Mouse (Mus musculus) CH12.LX (cell line): ENCODE results near the gene Dlx4. TPM values are rescaled to one million over a fixed set of nuclear protein-coding genes. Genes with fewer than 3 reads are reported as not detected.

Experiments
- DNase-seq: peaks from one replicate; pipeline ENCODE4 v3.0.0-alpha.2; 2013; ENCODE audit errors: extremely low read depth
- H3K27ac ChIP-seq: 2 replicates; pipeline ENCODE4 v1.5.1; 2012; ENCODE audit warnings: low read depth, mild to moderate bottlenecking, control low read depth, moderate library complexity; ENCODE audit not compliant: insufficient read depth
- H3K27me3 ChIP-seq: replicated peaks from 2 replicates; pipeline ENCODE3; 2012; ENCODE audit warnings: inconsistent platforms
- H3K36me3 ChIP-seq, 2 experiments: replicated peaks in 1 of 2; 2 replicates each; pipeline versions ENCODE3 to v1.6.1; 2012; ENCODE audit warnings: inconsistent platforms in 1 of 2, low read length in 1 of 2, mild to moderate bottlenecking in 1 of 2, mixed read lengths in 1 of 2, moderate library complexity in 1 of 2; ENCODE audit not compliant: control insufficient read depth in 1 of 2, insufficient read depth in 1 of 2
- H3K4me1 ChIP-seq, 2 experiments: 2 replicates each; pipeline ENCODE4 v1.6.1; 2012; ENCODE audit warnings: inconsistent platforms in 1 of 2, moderate library complexity in 1 of 2; ENCODE audit not compliant: insufficient read depth in 2 of 2, control insufficient read depth in 1 of 2
- H3K4me2 ChIP-seq: 2 replicates; pipeline ENCODE4 v1.6.1; 2012; ENCODE audit warnings: low read depth, mild to moderate bottlenecking, control low read depth; ENCODE audit not compliant: poor library complexity, insufficient read depth, severe bottlenecking
- H3K4me3 ChIP-seq, 3 experiments: fragments of 150-350 bp in 1 of 3; sonication (generic) in 1 of 3; replicated peaks in 1 of 3; 2 replicates each; pipeline versions ENCODE3 to v1.5.1; 2011 to 2012; ENCODE audit warnings: low read depth in 2 of 3, low read length in 2 of 3, mild to moderate bottlenecking in 2 of 3, moderate library complexity in 2 of 3, control low read depth in 1 of 3, improper control_type of control experiment in 1 of 3, inconsistent platforms in 1 of 3, mixed read lengths in 1 of 3; ENCODE audit not compliant: poor library complexity in 1 of 3
- H3K79me2 ChIP-seq: replicated peaks from 2 replicates; pipeline ENCODE4 v1.6.1; 2012; ENCODE audit warnings: mild to moderate bottlenecking, moderate library complexity; ENCODE audit not compliant: control insufficient read depth, poor library complexity, insufficient read depth, severe bottlenecking; ENCODE audit errors: extremely low read depth
- H3K9ac ChIP-seq: 2 replicates; pipeline ENCODE4 v1.6.1; 2012; ENCODE audit warnings: low read depth, mild to moderate bottlenecking, control low read depth, moderate library complexity; ENCODE audit not compliant: insufficient read depth
- H3K9me3 ChIP-seq: replicated peaks from 2 replicates; pipeline ENCODE3; 2012; ENCODE audit warnings: low read length, inconsistent platforms, mixed read lengths
- BHLHE40 ChIP-seq: IDR thresholded peaks from 2 replicates; pipeline ENCODE4 v1.6.1; 2011; ENCODE audit warnings: mild to moderate bottlenecking, low read depth, low read length, improper control_type of control experiment
- CHD1 ChIP-seq: IDR thresholded peaks from 2 replicates; pipeline ENCODE4 v1.6.1; 2012; ENCODE audit warnings: low read depth, low read length, improper control_type of control experiment, inconsistent platforms
- CHD2 ChIP-seq: IDR thresholded peaks from 2 replicates; pipeline ENCODE4 v1.6.1; 2011; ENCODE audit warnings: low read length, improper control_type of control experiment
- CTCF ChIP-seq, 2 experiments: IDR thresholded peaks in 1 of 2; conservative IDR thresholded peaks in 1 of 2; 2 replicates each; pipeline ENCODE4 v1.5.1; 2011 to 2012; ENCODE audit warnings: low read depth in 2 of 2, low read length in 2 of 2, improper control_type of control experiment in 1 of 2, inconsistent platforms in 1 of 2, mild to moderate bottlenecking in 1 of 2, moderate library complexity in 1 of 2
- E2F4 ChIP-seq: IDR thresholded peaks from 2 replicates; pipeline ENCODE4 v1.6.1; 2011; ENCODE audit warnings: low read depth, low read length, improper control_type of control experiment; ENCODE audit not compliant: insufficient replicate concordance
- ELF1 ChIP-seq: IDR thresholded peaks from 2 replicates; pipeline ENCODE4 v1.6.1; 2014; ENCODE audit warnings: low read depth, mild to moderate bottlenecking, inconsistent platforms, low read length, improper control_type of control experiment
- EP300 ChIP-seq: IDR thresholded peaks from 2 replicates; pipeline ENCODE4 v1.6.1; 2011; ENCODE audit warnings: low read length, improper control_type of control experiment
- ETS1 ChIP-seq: conservative IDR thresholded peaks from 2 replicates; pipeline ENCODE4 v1.6.1; 2012; ENCODE audit warnings: low read depth, mild to moderate bottlenecking, inconsistent platforms, low read length, improper control_type of control experiment, moderate library complexity
- GABPA ChIP-seq: IDR thresholded peaks from 2 replicates; pipeline ENCODE4 v1.6.1; 2012; ENCODE audit warnings: low read depth, low read length, improper control_type of control experiment, inconsistent platforms; ENCODE audit not compliant: insufficient replicate concordance
- HCFC1 ChIP-seq: IDR thresholded peaks from 2 replicates; pipeline ENCODE4 v1.6.1; 2012; ENCODE audit warnings: low read depth, mild to moderate bottlenecking, inconsistent platforms, low read length, improper control_type of control experiment
- IRF4 ChIP-seq: IDR thresholded peaks from 2 replicates; pipeline ENCODE4 v1.6.1; 2014; ENCODE audit warnings: low read depth, mild to moderate bottlenecking, inconsistent platforms, low read length, improper control_type of control experiment
- JUN ChIP-seq: IDR thresholded peaks from 2 replicates; pipeline ENCODE4 v1.6.1; 2011; ENCODE audit warnings: low read depth, mild to moderate bottlenecking, low read length, improper control_type of control experiment, moderate library complexity; ENCODE audit not compliant: insufficient read depth
- JUND ChIP-seq: conservative IDR thresholded peaks from 2 replicates; pipeline ENCODE4 v1.6.1; 2011; ENCODE audit warnings: low read depth, low read length, improper control_type of control experiment
- KAT2A ChIP-seq: IDR thresholded peaks from 2 replicates; pipeline ENCODE4 v1.6.1; 2012; ENCODE audit warnings: low read length, improper control_type of control experiment, inconsistent platforms; ENCODE audit not compliant: insufficient replicate concordance
- MAFK ChIP-seq: IDR thresholded peaks from 2 replicates; pipeline ENCODE4 v1.6.1; 2011; ENCODE audit warnings: low read length, improper control_type of control experiment; ENCODE audit not compliant: insufficient replicate concordance
- MAX ChIP-seq: IDR thresholded peaks from 2 replicates; pipeline ENCODE4 v1.6.1; 2011; ENCODE audit warnings: low read length, improper control_type of control experiment
- MAZ ChIP-seq: IDR thresholded peaks from 2 replicates; pipeline ENCODE4 v1.6.1; 2012; ENCODE audit warnings: low read depth, mild to moderate bottlenecking, inconsistent platforms, low read length, improper control_type of control experiment, moderate library complexity
- MEF2A ChIP-seq: IDR thresholded peaks from 2 replicates; pipeline ENCODE4 v1.6.1; 2014; ENCODE audit warnings: low read depth, mild to moderate bottlenecking, inconsistent platforms, low read length, improper control_type of control experiment, borderline replicate concordance
- MXI1 ChIP-seq: IDR thresholded peaks from 2 replicates; pipeline ENCODE4 v1.6.1; 2011; ENCODE audit warnings: mild to moderate bottlenecking, low read depth, low read length, improper control_type of control experiment
- MYC ChIP-seq: IDR thresholded peaks from 2 replicates; pipeline ENCODE4 v1.6.1; 2011; ENCODE audit warnings: low read depth, mild to moderate bottlenecking, improper control_type of control experiment, low read length
- NELFE ChIP-seq: IDR thresholded peaks from 2 replicates; pipeline ENCODE4 v1.6.1; 2011; ENCODE audit warnings: low read depth, low read length, improper control_type of control experiment
- NRF1 ChIP-seq: IDR thresholded peaks from 2 replicates; pipeline ENCODE4 v1.6.1; 2014; ENCODE audit warnings: low read depth, mild to moderate bottlenecking, inconsistent platforms, low read length, improper control_type of control experiment, moderate library complexity
- PAX5 ChIP-seq: IDR thresholded peaks from 2 replicates; pipeline ENCODE4 v1.6.1; 2012; ENCODE audit warnings: low read length, inconsistent platforms, mixed read lengths
- POLR2A ChIP-seq: IDR thresholded peaks from 2 replicates; pipeline ENCODE4 v1.6.1; 2011; ENCODE audit warnings: low read depth, mild to moderate bottlenecking, improper control_type of control experiment, low read length
- POLR2AphosphoS2 ChIP-seq: IDR thresholded peaks from 2 replicates; pipeline ENCODE4 v1.6.1; 2011; ENCODE audit warnings: low read depth, low read length, improper control_type of control experiment
- RAD21 ChIP-seq: IDR thresholded peaks from 2 replicates; pipeline ENCODE4 v1.6.1; 2011; ENCODE audit warnings: low read depth, mild to moderate bottlenecking, low read length, improper control_type of control experiment, moderate library complexity
- RCOR1 ChIP-seq: conservative IDR thresholded peaks from 2 replicates; pipeline ENCODE4 v1.6.1; 2012; ENCODE audit warnings: low read depth, mild to moderate bottlenecking, inconsistent platforms, low read length, improper control_type of control experiment
- SIN3A ChIP-seq: IDR thresholded peaks from 2 replicates; pipeline ENCODE4 v1.6.1; 2012; ENCODE audit warnings: low read length, improper control_type of control experiment, inconsistent platforms
- SMC3 ChIP-seq: IDR thresholded peaks from 2 replicates; pipeline ENCODE4 v1.6.1; 2011; ENCODE audit warnings: low read depth, low read length, improper control_type of control experiment
- TBP ChIP-seq: conservative IDR thresholded peaks from 2 replicates; pipeline ENCODE4 v1.6.1; 2011; ENCODE audit warnings: low read depth, low read length, improper control_type of control experiment
- TCF12 ChIP-seq: IDR thresholded peaks from 2 replicates; pipeline ENCODE4 v1.6.1; 2014; ENCODE audit warnings: low read depth, mild to moderate bottlenecking, inconsistent platforms, low read length, improper control_type of control experiment
- UBTF ChIP-seq: IDR thresholded peaks from 2 replicates; pipeline ENCODE4 v1.6.1; 2012; ENCODE audit warnings: low read depth, mild to moderate bottlenecking, inconsistent platforms, low read length, improper control_type of control experiment, moderate library complexity
- USF1 ChIP-seq: IDR thresholded peaks from 2 replicates; pipeline ENCODE4 v1.6.1; 2014; ENCODE audit warnings: low read depth, mild to moderate bottlenecking, inconsistent platforms, low read length, improper control_type of control experiment
- USF2 ChIP-seq: conservative IDR thresholded peaks from 2 replicates; pipeline ENCODE4 v1.6.1; 2011; ENCODE audit warnings: low read depth, low read length, improper control_type of control experiment
- ZC3H11A ChIP-seq: IDR thresholded peaks from 2 replicates; pipeline ENCODE4 v1.6.1; 2012; ENCODE audit warnings: low read depth, mild to moderate bottlenecking, inconsistent platforms, low read length, improper control_type of control experiment
- ZKSCAN1 ChIP-seq: IDR thresholded peaks from 2 replicates; pipeline ENCODE4 v1.6.1; 2012; ENCODE audit warnings: low read depth, inconsistent platforms, low read length, improper control_type of control experiment, borderline replicate concordance
- ZMIZ1 ChIP-seq: IDR thresholded peaks from 2 replicates; pipeline ENCODE4 v1.6.1; 2012; ENCODE audit warnings: low read depth, mild to moderate bottlenecking, inconsistent platforms, low read length, improper control_type of control experiment
- ZNF384 ChIP-seq: IDR thresholded peaks from 2 replicates; pipeline ENCODE4 v1.6.1; 2012; ENCODE audit warnings: low read depth, low read length, improper control_type of control experiment, inconsistent platforms
- dilution Hi-C: fragments of 300-500 bp; cut with MboI; formaldehyde crosslinking; loops from 2 replicates; pipeline ENCODE4 v1.14.3; 2020; ENCODE audit warnings: low sequenced_read_pairs; ENCODE audit not compliant: extremely low pct_unique_long_range_greater_than_20kb, extremely low pct_ligation_motif_present
- in situ Hi-C: fragments of 300-500 bp; cut with MboI; formaldehyde crosslinking; loops from 3 replicates; pipeline ENCODE4 v1.14.3; 2019; ENCODE audit warnings: low sequenced_read_pairs, low pct_ligation_motif_present, low pct_unique_long_range_greater_than_20kb, mixed read lengths
- polyA plus RNA-seq: library from polyadenylated mRNA; unstranded; fragments of >175 nt; gene quantifications from 2 replicates; pipeline ENCODE4 v1.2.1, GENCODE M21; 2012; ENCODE audit warnings: low read depth; ENCODE audit not compliant: insufficient read length
- total RNA-seq, 2 experiments: library from RNA; depleted of rRNA; stranded (reverse); fragments of 300-350 nt in 1 of 2; fragments of >200 nt in 1 of 2; gene quantifications; 2 replicates each; pipeline ENCODE4 v1.2.3; 2012 to 2014

Dlx4 gene
- total and polyA plus RNA-seq, 3 experiments, result 0.25 TPM; not detected in 2

DNA sequence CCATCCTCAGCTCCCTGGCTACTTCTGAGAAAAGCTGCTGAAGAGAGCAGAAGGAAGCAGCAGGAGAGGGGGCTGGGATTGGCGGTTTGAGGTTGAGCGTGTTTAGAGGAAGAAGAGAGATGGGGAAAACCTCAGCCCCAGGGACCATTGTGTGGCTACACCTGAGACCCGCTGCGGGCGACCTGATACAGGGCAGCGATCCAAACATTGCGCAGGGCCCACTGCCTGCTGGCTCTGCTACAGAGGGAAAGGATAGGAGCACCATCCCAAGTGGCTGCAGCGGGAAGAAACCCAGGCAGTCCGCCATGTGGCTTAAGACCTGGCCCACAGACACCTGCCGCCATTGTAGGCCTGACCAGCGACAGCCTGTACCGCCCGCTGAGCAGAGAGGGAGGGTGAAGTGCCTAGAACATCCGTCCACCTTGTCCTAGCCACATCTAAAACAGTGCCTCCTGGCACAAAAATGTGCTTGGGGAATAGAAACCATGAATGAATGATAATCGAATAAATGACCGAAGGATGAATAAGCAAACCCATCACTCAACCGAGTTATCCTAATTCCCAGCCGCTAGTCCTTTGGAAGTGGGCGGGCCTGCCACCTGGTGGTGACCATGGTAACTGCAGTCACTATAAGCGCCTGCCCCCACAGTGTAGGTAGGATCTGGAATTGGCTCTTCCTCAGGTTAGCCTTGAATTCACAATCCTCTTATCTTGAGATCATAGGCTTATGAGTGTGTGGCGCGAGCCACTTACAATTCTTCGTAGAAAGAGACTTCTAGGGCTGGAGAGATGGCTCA, 39.4 kb downstream of the Dlx4 start:
- peak overlapping the region; percentile 42 for H3K4me2 ChIP-seq
- H3K4me3 ChIP-seq, result peak overlapping the region in 1 of 3 experiments; percentile 17
- H3K4me1 ChIP-seq, result peaks cover 32 to 78% of the 10 kb centered on the region in 2 experiments
- peak overlapping the region; percentile 9; the same call in 1 of the 2 replicates for H3K27ac ChIP-seq
- H3K36me3 ChIP-seq, result no peaks in the 10 kb centered on the region
- peaks cover 5% of the 10 kb centered on the region for H3K27me3 ChIP-seq
- peaks cover 8% of the 10 kb centered on the region for H3K9me3 ChIP-seq
- DNase-seq, result peak; percentile 81
- TF ChIP-seq ZNF384 (peak; percentile 43), E2F4 (no peak), PAX5 (no peak), CHD1 (no peak), UBTF (0 out of 2 replicates have a peak, but pooled peaks have one; percentile 30), ELF1 (0 out of 2 replicates have a peak, but pooled peaks have one; percentile 31), RCOR1 (no peak; the same call in none of the 2 replicates), TCF12 (peak; percentile 75; the same call in 1 of the 2 replicates), MXI1 (no peak; the same call in 1 of the 2 replicates), CTCF (conservative IDR thresholded peaks at IDR 0.05 in 1 of 2, IDR thresholded peaks at IDR 0.05 in 1 of 2; ENCODE audit: low read depth in 2 of 2, low read length in 2 of 2) (peak; percentile 97 to 99), MAX (0 out of 2 replicates have a peak, but pooled peaks have one; percentile 23), MYC (peak; percentile 71), ZMIZ1 (no peak), MAZ (peak; percentile 62), EP300 (peak; percentile 58), MAFK (0 out of 2 replicates have a peak, but pooled peaks have one; percentile 56), USF1 (no peak), RAD21 (peak; percentile 99), TBP (no peak), CHD2 (peak; percentile 76), POLR2AphosphoS2 (no peak), ZKSCAN1 (no peak), MEF2A (peak; percentile 65), SIN3A (peak; percentile 88), POLR2A (no peak), JUND (peak; percentile 50; the same call in 1 of the 2 replicates), SMC3 (peak; percentile 100), ETS1 (peak; percentile 68), JUN (no peak), HCFC1 (peak; percentile 43; the same call in 1 of the 2 replicates), BHLHE40 (peak; percentile 72), IRF4 (peak; percentile 67), USF2 (no peak), NELFE (peak; percentile 69; the same call in 1 of the 2 replicates), KAT2A (no peak), ZC3H11A (peak; percentile 97), GABPA (no peak), NRF1 (peak; percentile 28; the same call in 1 of the 2 replicates)
- dilution Hi-C loops (no loop called here), in situ Hi-C loops (loop anchor here (5.0 kb wide), 2 partner anchors 34 to 64 kb away; partner anchors contain the start of gene Pdk2)
- H3K79me2 ChIP-seq, result no peaks in the 10 kb centered on the region
- H3K9ac ChIP-seq, result no peak overlapping the region
